Mouse (Mus musculus): ENCODE measurements around the gene Serpinb3a. TPM values are rescaled to one million over a fixed set of nuclear protein-coding genes. Genes with fewer than 3 reads are reported as not detected.
"Not testable (repeated sequence)": the region's sequence is repeated elsewhere in the genome, so short reads cannot be mapped to it uniquely, and the experiment has no call there.

The Serpinb3a gene
- polyA plus RNA-seq (2014; fragmentation: Nextera tagmentation; extraction: Ambion mirVana) = 0.14 and 0.25 TPM in 2 replicates

GRCm38 (mm10) chr1:107052203-107052602 lies at the start of gene Serpinb3a:
TSS of gene Serpinb3a (minus strand) at chr1:107052303.
- Histone ChIP-seq H3K9me3 (ENCODE audit: control insufficient read depth, low read depth, low read length) (no peaks in the 10 kb centered on the region), H3K4me2 (replicated peaks; ENCODE audit: low read depth, low read length) (no peak within 1 kb of the TSS), H3K27ac (ENCODE audit: low read length) (no peak within 1 kb of the TSS), H3K4me1 (ENCODE audit: control insufficient read depth, insufficient read depth, low read length) (no peaks in the 10 kb centered on the region), H3K27me3 (ENCODE audit: control insufficient read depth, insufficient read depth, low read length) (no peaks in the 10 kb centered on the region), H3K9ac (replicated peaks; ENCODE audit: low read depth, low read length) (no peak within 1 kb of the TSS), H3K4me3 (ENCODE audit: low read depth, low read length) (no peak within 1 kb of the TSS), H3K36me3 (ENCODE audit: control insufficient read depth, insufficient read depth, low read length) (no peaks in the 10 kb centered on the region)
- no peak for ATAC-seq (ENCODE audit: insufficient number of reproducible peaks, insufficient read depth, low FRiP score, low read depth)
- 92% methylated on average over 1 of the region's 1 CpGs for WGBS

- no peaks in the 10 kb centered on the region for H3K4me1 ChIP-seq (ENCODE audit: control insufficient read depth, insufficient read depth, low read length)
- no peak overlapping the region for H3K9ac ChIP-seq (replicated peaks; ENCODE audit: low read depth, low read length)
- no peak overlapping the region for H3K4me2 ChIP-seq (replicated peaks; ENCODE audit: low read depth, low read length)
- H3K4me3 ChIP-seq (ENCODE audit: low read depth, low read length) = no peak overlapping the region
- no peaks in the 10 kb centered on the region for H3K27me3 ChIP-seq (ENCODE audit: control insufficient read depth, insufficient read depth, low read length)
- H3K27ac ChIP-seq (ENCODE audit: low read length) = no peak overlapping the region
- ATAC-seq (ENCODE audit: insufficient number of reproducible peaks, insufficient read depth, low FRiP score, low read depth) = no peak
- WGBS = 84% methylated on average over 2 of the region's 2 CpGs
- no peaks in the 10 kb centered on the region for H3K36me3 ChIP-seq (ENCODE audit: control insufficient read depth, insufficient read depth, low read length)
- H3K9me3 ChIP-seq (ENCODE audit: control insufficient read depth, low read depth, low read length) = no peaks in the 10 kb centered on the region
Observed at GRCm38 (mm10) chr1:107098417-107098816, 46.3 kb upstream of the Serpinb3a start.

GRCm38 (mm10) chr1:107083406-107083805 lies 31.3 kb upstream of the Serpinb3a start, which contains the start of gene Serpinb3d:
TSS of gene Serpinb3d (minus strand) at chr1:107083506.
- H3K9ac ChIP-seq (replicated peaks; ENCODE audit: low read depth, low read length) = no peak within 1 kb of the TSS
- H3K4me2 ChIP-seq (replicated peaks; ENCODE audit: low read depth, low read length) = no peak within 1 kb of the TSS
- no peak within 1 kb of the TSS for H3K4me3 ChIP-seq (ENCODE audit: low read depth, low read length)
- H3K27ac ChIP-seq (ENCODE audit: low read length) = no peak within 1 kb of the TSS
- no peaks in the 10 kb centered on the region for H3K27me3 ChIP-seq (ENCODE audit: control insufficient read depth, insufficient read depth, low read length)
- ATAC-seq (ENCODE audit: insufficient number of reproducible peaks, insufficient read depth, low FRiP score, low read depth) = no peak
- no peaks in the 10 kb centered on the region for H3K36me3 ChIP-seq (ENCODE audit: control insufficient read depth, insufficient read depth, low read length)
- H3K9me3 ChIP-seq (ENCODE audit: control insufficient read depth, low read depth, low read length) = no peaks in the 10 kb centered on the region
- no peaks in the 10 kb centered on the region for H3K4me1 ChIP-seq (ENCODE audit: control insufficient read depth, insufficient read depth, low read length)

GRCm38 (mm10) chr1:107034236-107034635 lies 17.9 kb downstream of the Serpinb3a start:
- not testable (repeated sequence) for H3K27ac ChIP-seq (ENCODE audit: low read length); H3K4me2 ChIP-seq (replicated peaks; ENCODE audit: low read depth, low read length); H3K27me3 ChIP-seq (ENCODE audit: control insufficient read depth, insufficient read depth, low read length); H3K9ac ChIP-seq (replicated peaks; ENCODE audit: low read depth, low read length); ATAC-seq (ENCODE audit: insufficient number of reproducible peaks, insufficient read depth, low FRiP score, low read depth); H3K36me3 ChIP-seq (ENCODE audit: control insufficient read depth, insufficient read depth, low read length); H3K4me3 ChIP-seq (ENCODE audit: low read depth, low read length); H3K4me1 ChIP-seq (ENCODE audit: control insufficient read depth, insufficient read depth, low read length); H3K9me3 ChIP-seq (ENCODE audit: control insufficient read depth, low read depth, low read length)
- 85% methylated on average over 3 of the region's 3 CpGs for WGBS

- 63% methylated on average over 1 of the region's 1 CpGs for WGBS
- H3K4me2 ChIP-seq (replicated peaks; ENCODE audit: low read depth, low read length) = no peak overlapping the region
- H3K27me3 ChIP-seq (ENCODE audit: control insufficient read depth, insufficient read depth, low read length) = no peaks in the 10 kb centered on the region
- ATAC-seq (ENCODE audit: insufficient number of reproducible peaks, insufficient read depth, low FRiP score, low read depth) = no peak
- H3K4me3 ChIP-seq (ENCODE audit: low read depth, low read length) = no peak overlapping the region
- H3K9me3 ChIP-seq (ENCODE audit: control insufficient read depth, low read depth, low read length) = no peaks in the 10 kb centered on the region
- no peaks in the 10 kb centered on the region for H3K4me1 ChIP-seq (ENCODE audit: control insufficient read depth, insufficient read depth, low read length)
- no peak overlapping the region for H3K9ac ChIP-seq (replicated peaks; ENCODE audit: low read depth, low read length)
- H3K36me3 ChIP-seq (ENCODE audit: control insufficient read depth, insufficient read depth, low read length) = no peaks in the 10 kb centered on the region
- H3K27ac ChIP-seq (ENCODE audit: low read length) = no peak overlapping the region
Observed at GRCm38 (mm10) chr1:107025886-107026285, 26.2 kb downstream of the Serpinb3a start.

- ATAC-seq (ENCODE audit: insufficient number of reproducible peaks, insufficient read depth, low FRiP score, low read depth) = no peak
- WGBS = 79% methylated on average over 7 of the region's 7 CpGs
- no peaks in the 10 kb centered on the region for H3K36me3 ChIP-seq (ENCODE audit: control insufficient read depth, insufficient read depth, low read length)
Observed at GRCm38 (mm10) chr1:107015210-107015609, 36.9 kb downstream of the Serpinb3a start.

GRCm38 (mm10) chr1:107014530-107014929 lies 37.6 kb downstream of the Serpinb3a start:
- no peak overlapping the region for H3K9ac ChIP-seq (replicated peaks; ENCODE audit: low read depth, low read length)
- H3K27me3 ChIP-seq (ENCODE audit: control insufficient read depth, insufficient read depth, low read length) = no peaks in the 10 kb centered on the region
- no peak overlapping the region for H3K4me2 ChIP-seq (replicated peaks; ENCODE audit: low read depth, low read length)
- WGBS = 37% methylated on average over 2 of the region's 2 CpGs
- no peaks in the 10 kb centered on the region for H3K9me3 ChIP-seq (ENCODE audit: control insufficient read depth, low read depth, low read length)
- no peaks in the 10 kb centered on the region for H3K36me3 ChIP-seq (ENCODE audit: control insufficient read depth, insufficient read depth, low read length)
- ATAC-seq (ENCODE audit: insufficient number of reproducible peaks, insufficient read depth, low FRiP score, low read depth) = no peak
- H3K27ac ChIP-seq (ENCODE audit: low read length) = no peak overlapping the region
- no peaks in the 10 kb centered on the region for H3K4me1 ChIP-seq (ENCODE audit: control insufficient read depth, insufficient read depth, low read length)
- H3K4me3 ChIP-seq (ENCODE audit: low read depth, low read length) = no peak overlapping the region

More at GRCm38 (mm10) chr1:107015210-107015609, 36.9 kb downstream of the Serpinb3a start:
- Histone ChIP-seq H3K4me2 (replicated peaks; ENCODE audit: low read depth, low read length) (no peak overlapping the region), H3K4me3 (ENCODE audit: low read depth, low read length) (no peak overlapping the region), H3K9me3 (ENCODE audit: control insufficient read depth, low read depth, low read length) (no peaks in the 10 kb centered on the region), H3K9ac (replicated peaks; ENCODE audit: low read depth, low read length) (no peak overlapping the region), H3K4me1 (ENCODE audit: control insufficient read depth, insufficient read depth, low read length) (no peaks in the 10 kb centered on the region), H3K27ac (ENCODE audit: low read length) (no peak overlapping the region), H3K27me3 (ENCODE audit: control insufficient read depth, insufficient read depth, low read length) (no peaks in the 10 kb centered on the region)

GRCm38 (mm10) chr1:107006316-107006715 lies 45.8 kb downstream of the Serpinb3a start:
- Histone ChIP-seq H3K9ac (replicated peaks; ENCODE audit: low read depth, low read length) (no peak overlapping the region), H3K4me3 (ENCODE audit: low read depth, low read length) (no peak overlapping the region), H3K27ac (ENCODE audit: low read length) (no peak overlapping the region), H3K27me3 (ENCODE audit: control insufficient read depth, insufficient read depth, low read length) (no peaks in the 10 kb centered on the region), H3K9me3 (ENCODE audit: control insufficient read depth, low read depth, low read length) (no peaks in the 10 kb centered on the region), H3K4me1 (ENCODE audit: control insufficient read depth, insufficient read depth, low read length) (no peaks in the 10 kb centered on the region), H3K4me2 (replicated peaks; ENCODE audit: low read depth, low read length) (no peak overlapping the region), H3K36me3 (ENCODE audit: control insufficient read depth, insufficient read depth, low read length) (no peaks in the 10 kb centered on the region)
- 60% methylated on average over 3 of the region's 3 CpGs for WGBS
- ATAC-seq (ENCODE audit: insufficient number of reproducible peaks, insufficient read depth, low FRiP score, low read depth) = no peak

GRCm38 (mm10) chr1:107001754-107002153 lies 50.3 kb downstream of the Serpinb3a start:
- WGBS = 88% methylated on average over 2 of the region's 2 CpGs
- Histone ChIP-seq H3K27ac (ENCODE audit: low read length) (no peak overlapping the region), H3K9ac (replicated peaks; ENCODE audit: low read depth, low read length) (no peak overlapping the region), H3K27me3 (ENCODE audit: control insufficient read depth, insufficient read depth, low read length) (no peaks in the 10 kb centered on the region), H3K9me3 (ENCODE audit: control insufficient read depth, low read depth, low read length) (no peaks in the 10 kb centered on the region), H3K36me3 (ENCODE audit: control insufficient read depth, insufficient read depth, low read length) (no peaks in the 10 kb centered on the region), H3K4me1 (ENCODE audit: control insufficient read depth, insufficient read depth, low read length) (no peaks in the 10 kb centered on the region), H3K4me3 (ENCODE audit: low read depth, low read length) (no peak overlapping the region), H3K4me2 (replicated peaks; ENCODE audit: low read depth, low read length) (no peak overlapping the region)
- ATAC-seq (ENCODE audit: insufficient number of reproducible peaks, insufficient read depth, low FRiP score, low read depth) = no peak

Data from stomach, embryonic 14.5 days (tissue).